Mouse (Mus musculus) lung, embryonic 16.5 days (tissue): Measurements from ENCODE around the gene Aqr. TPM values are rescaled to one million over a fixed set of nuclear protein-coding genes. Genes with fewer than 3 reads are reported as not detected.

Source experiments
- ATAC-seq: fragments of 200-750 bp; cut with Nextera tagmentation; 2 replicates; pipeline ENCODE4 v1.8.0; 2017; ENCODE audit warnings: low read depth, mild to moderate bottlenecking, moderate library complexity
- H3K27ac ChIP-seq: fragments of 300-500 bp; sonication (generic); 2 replicates; pipeline ENCODE4 v1.5.1; 2014; ENCODE audit warnings: mild to moderate bottlenecking, control low read depth, low read length
- H3K27me3 ChIP-seq: fragments of 300-500 bp; sonication (generic); 2 replicates; pipeline ENCODE4 v1.6.1; 2014; ENCODE audit warnings: low read depth, low read length, mixed read lengths; ENCODE audit not compliant: control insufficient read depth, insufficient read depth
- H3K36me3 ChIP-seq: fragments of 300-500 bp; sonication (generic); 2 replicates; pipeline ENCODE4 v1.6.1; 2014; ENCODE audit warnings: low read length; ENCODE audit not compliant: control insufficient read depth, insufficient read depth
- H3K4me1 ChIP-seq: fragments of 300-500 bp; sonication (generic); replicated peaks from 2 replicates; pipeline ENCODE4 v1.6.1; 2014; ENCODE audit warnings: low read length, mixed read lengths; ENCODE audit not compliant: control insufficient read depth, insufficient read depth
- H3K4me2 ChIP-seq: fragments of 300-500 bp; sonication (generic); 2 replicates; pipeline ENCODE4 v1.6.1; 2014; ENCODE audit warnings: low read depth, low read length, control low read depth
- H3K4me3 ChIP-seq: fragments of 300-500 bp; sonication (generic); 2 replicates; pipeline ENCODE4 v1.5.1; 2014; ENCODE audit warnings: mild to moderate bottlenecking, low read length, control low read depth
- H3K9ac ChIP-seq: fragments of 300-500 bp; sonication (generic); 2 replicates; pipeline ENCODE4 v1.6.1; 2014; ENCODE audit warnings: low read length, control low read depth
- H3K9me3 ChIP-seq: fragments of 300-500 bp; sonication (generic); 2 replicates; pipeline ENCODE4 v1.6.1; 2016; ENCODE audit warnings: low read length; ENCODE audit not compliant: control insufficient read depth
- WGBS: fragments of 180-500 bp; shearing (Covaris S2); extraction: QIAGEN DNeasy Blood & Tissue Kit; methylation state at CpG from one replicate; pipeline ENCODE4 v1.1.7; 2014; 5-methylcytosine and 5-hydroxymethylcytosine counted together
- polyA plus RNA-seq: library from polyadenylated mRNA; unstranded; fragments of >200 nt; fragmentation: Nextera tagmentation; extraction: Ambion mirVana; gene quantifications from 2 replicates; pipeline ENCODE4 v1.2.1, GENCODE M21; 2015

Aqr gene
- polyA plus RNA-seq, 1 experiment from 2014 or later, result 38.5 TPM

- H3K9me3 ChIP-seq, result no peaks in the 10 kb centered on the region
- H3K27ac ChIP-seq, result no peak overlapping the region
- no peak overlapping the region for H3K9ac ChIP-seq
- no peak overlapping the region for H3K4me3 ChIP-seq
- no peak for ATAC-seq
- peaks cover 7% of the 10 kb centered on the region for H3K4me1 ChIP-seq
- H3K36me3 ChIP-seq, result no peaks in the 10 kb centered on the region
- H3K4me2 ChIP-seq, result no peak overlapping the region
- WGBS, result 48% methylated on average over 4 of the region's 4 CpGs
- H3K27me3 ChIP-seq, result no peaks in the 10 kb centered on the region
Observed at GRCm38 (mm10) chr2:114177802-114178733, 8.8 kb downstream of the Aqr start.

GRCm38 (mm10) chr2:114174651-114175484, 12.0 kb downstream of the Aqr start:
- Histone ChIP-seq H3K4me3 (peak overlapping the region; percentile 95), H3K9me3 (no peaks in the 10 kb centered on the region), H3K27ac (no peak overlapping the region), H3K4me2 (peak overlapping the region; percentile 89), H3K4me1 (peaks cover 7% of the 10 kb centered on the region), H3K27me3 (no peaks in the 10 kb centered on the region), H3K9ac (peak overlapping the region; percentile 92), H3K36me3 (peaks cover 2% of the 10 kb centered on the region; the same call in 1 of the 2 replicates)
- peak; percentile 94 for ATAC-seq
- under 1% methylated on average over 44 of the region's 44 CpGs for WGBS

- no peak for ATAC-seq
- no peak overlapping the region for H3K4me2 ChIP-seq
Observed at GRCm38 (mm10) chr2:114173248-114173647, 13.6 kb downstream of the Aqr start.

GRCm38 (mm10) chr2:114167837-114168236, 19.0 kb downstream of the Aqr start:
- ATAC-seq, result no peak
- Histone ChIP-seq H3K9me3 (no peaks in the 10 kb centered on the region), H3K4me1 (no peaks in the 10 kb centered on the region), H3K9ac (no peak overlapping the region), H3K4me2 (no peak overlapping the region), H3K36me3 (peaks cover 7% of the 10 kb centered on the region), H3K27ac (no peak overlapping the region), H3K4me3 (no peak overlapping the region), H3K27me3 (no peaks in the 10 kb centered on the region)

More at GRCm38 (mm10) chr2:114173248-114173647, 13.6 kb downstream of the Aqr start:
- Histone ChIP-seq H3K4me3 (no peak overlapping the region), H3K9me3 (no peaks in the 10 kb centered on the region), H3K27me3 (no peaks in the 10 kb centered on the region), H3K4me1 (peaks cover 7% of the 10 kb centered on the region), H3K9ac (no peak overlapping the region), H3K36me3 (peaks cover 2% of the 10 kb centered on the region; the same call in 1 of the 2 replicates), H3K27ac (no peak overlapping the region)

GRCm38 (mm10) chr2:114161978-114162377, 24.8 kb downstream of the Aqr start:
- peaks cover 25% of the 10 kb centered on the region for H3K36me3 ChIP-seq
- H3K27me3 ChIP-seq, result no peaks in the 10 kb centered on the region
- no peak overlapping the region for H3K4me2 ChIP-seq
- H3K9me3 ChIP-seq, result no peaks in the 10 kb centered on the region
- H3K4me1 ChIP-seq, result no peaks in the 10 kb centered on the region
- H3K27ac ChIP-seq, result no peak overlapping the region
- ATAC-seq, result no peak
- WGBS, result 76% methylated on average over 1 of the region's 1 CpGs
- no peak overlapping the region for H3K9ac ChIP-seq
- H3K4me3 ChIP-seq, result no peak overlapping the region

GRCm38 (mm10) chr2:114157345-114157744, 29.5 kb downstream of the Aqr start:
- Histone ChIP-seq H3K9me3 (no peaks in the 10 kb centered on the region), H3K9ac (no peak overlapping the region), H3K36me3 (peaks cover 34% of the 10 kb centered on the region), H3K27ac (no peak overlapping the region), H3K4me2 (no peak overlapping the region), H3K4me3 (no peak overlapping the region), H3K4me1 (no peaks in the 10 kb centered on the region), H3K27me3 (no peaks in the 10 kb centered on the region)
- no peak for ATAC-seq
- WGBS, result 62% methylated on average over 4 of the region's 4 CpGs

- Histone ChIP-seq H3K4me2 (no peak overlapping the region), H3K9ac (no peak overlapping the region), H3K36me3 (peaks cover 34% of the 10 kb centered on the region), H3K9me3 (no peaks in the 10 kb centered on the region), H3K4me3 (no peak overlapping the region), H3K27me3 (no peaks in the 10 kb centered on the region), H3K4me1 (no peaks in the 10 kb centered on the region), H3K27ac (no peak overlapping the region)
- ATAC-seq, result no peak
- WGBS, result 94% methylated on average over 1 of the region's 1 CpGs
Observed at GRCm38 (mm10) chr2:114156639-114157038, 30.2 kb downstream of the Aqr start.

- 85% methylated on average over 6 of the region's 6 CpGs for WGBS
- Histone ChIP-seq H3K27ac (no peak overlapping the region), H3K36me3 (peaks cover 30% of the 10 kb centered on the region), H3K4me3 (no peak overlapping the region), H3K4me1 (no peaks in the 10 kb centered on the region), H3K4me2 (no peak overlapping the region), H3K9ac (no peak overlapping the region), H3K27me3 (no peaks in the 10 kb centered on the region), H3K9me3 (no peaks in the 10 kb centered on the region)
- no peak for ATAC-seq
Observed at GRCm38 (mm10) chr2:114153247-114153646, 33.6 kb downstream of the Aqr start.

- ATAC-seq, result peak; percentile 92
- Histone ChIP-seq H3K9ac (no peak overlapping the region), H3K27me3 (no peaks in the 10 kb centered on the region), H3K4me3 (no peak overlapping the region), H3K27ac (peak overlapping the region; percentile 63; the same call in 1 of the 2 replicates), H3K4me1 (no peaks in the 10 kb centered on the region), H3K9me3 (no peaks in the 10 kb centered on the region), H3K4me2 (0 out of 2 replicates have a peak overlapping the region, but pooled peaks have one; percentile 3), H3K36me3 (peaks cover 39% of the 10 kb centered on the region)
- 54% methylated on average over 15 of the region's 15 CpGs for WGBS
Observed at GRCm38 (mm10) chr2:114146864-114147458, 39.9 kb downstream of the Aqr start.
